Mouse (Mus musculus) gastrocnemius, postnatal 36 days (tissue): ENCODE results near the gene Kcnq1. TPM values are rescaled to one million over a fixed set of nuclear protein-coding genes. Genes with fewer than 3 reads are reported as not detected.

Experiments
- DNase-seq, 2 experiments: peaks; one replicate each; pipeline ENCODE4 v3.0.0; 2022
- intact Hi-C: fragments of 180-260 bp; cut with DNase I; formaldehyde crosslinking; loops from one replicate; pipeline ENCODE4 v1.15.1; 2025
- total RNA-seq, 2 experiments: library from RNA; stranded (reverse); gene quantifications; 2 replicates each; pipeline ENCODE4 v1.2.3; 2021

Kcnq1 gene
- total RNA-seq, 2 experiments from 2014 or later: 0.31 to 0.69 TPM

- DNase-seq: no peak
- intact Hi-C loops: no loop called here
Measured at GRCm38 (mm10) chr7:143343781-143344306, 237.7 kb downstream of the Kcnq1 start.

- intact Hi-C loops: no loop called here
Measured at GRCm38 (mm10) chr7:143349287-143349686, 243.1 kb downstream of the Kcnq1 start.

GRCm38 (mm10) chr7:143349848-143350247, 243.7 kb downstream of the Kcnq1 start:
- intact Hi-C loops: no loop called here
- DNase-seq: no peak

More at GRCm38 (mm10) chr7:143349287-143349686, 243.1 kb downstream of the Kcnq1 start:
- no peak for DNase-seq

GRCm38 (mm10) chr7:143355831-143356230, 249.7 kb downstream of the Kcnq1 start:
- DNase-seq: no peak
- intact Hi-C loops: no loop called here

GRCm38 (mm10) chr7:143357109-143357508, 250.9 kb downstream of the Kcnq1 start:
- no peak for DNase-seq
- intact Hi-C loops: no loop called here

GRCm38 (mm10) chr7:143357831-143358230, 251.7 kb downstream of the Kcnq1 start:
- DNase-seq: no peak
- intact Hi-C loops: no loop called here

GRCm38 (mm10) chr7:143359762-143360161, 253.6 kb downstream of the Kcnq1 start:
- intact Hi-C loops: loop anchor here (5.0 kb wide), 1 partner anchor 103 kb away; the partner anchor contains the start of gene Cdkn1c
- DNase-seq: no peak

- intact Hi-C loops: loop anchor here (5.0 kb wide), 1 partner anchor 102 kb away; the partner anchor contains the start of gene Cdkn1c
- DNase-seq: no peak
Measured at GRCm38 (mm10) chr7:143360776-143361175, 254.6 kb downstream of the Kcnq1 start.

- intact Hi-C loops: loop anchor here (5.0 kb wide), 1 partner anchor 98 kb away; the partner anchor contains the start of gene Cdkn1c
- no peak for DNase-seq
Measured at GRCm38 (mm10) chr7:143364092-143364832, 258.1 kb downstream of the Kcnq1 start.

- no peak for DNase-seq
- intact Hi-C loops: loop anchor here (5.0 kb wide), 1 partner anchor 97 kb away; the partner anchor contains the start of gene Cdkn1c
Measured at GRCm38 (mm10) chr7:143364969-143365839, 259.0 kb downstream of the Kcnq1 start.

GRCm38 (mm10) chr7:143367366-143368266, 261.5 kb downstream of the Kcnq1 start:
- intact Hi-C loops: no loop called here
- no peak for DNase-seq

GRCm38 (mm10) chr7:143368267-143368643, 262.1 kb downstream of the Kcnq1 start:
- intact Hi-C loops: no loop called here
- no peak for DNase-seq

GRCm38 (mm10) chr7:143371336-143371735, 265.2 kb downstream of the Kcnq1 start:
- intact Hi-C loops: no loop called here
- DNase-seq: no peak

- DNase-seq: no peak
- intact Hi-C loops: no loop called here
Measured at GRCm38 (mm10) chr7:143373265-143373664, 267.1 kb downstream of the Kcnq1 start.

- intact Hi-C loops: no loop called here
- no peak for DNase-seq
Measured at GRCm38 (mm10) chr7:143375945-143376344, 269.8 kb downstream of the Kcnq1 start.

GRCm38 (mm10) chr7:143380466-143381073, 274.4 kb downstream of the Kcnq1 start:
- intact Hi-C loops: no loop called here
- no peak for DNase-seq

- DNase-seq: no peak
- intact Hi-C loops: no loop called here
Measured at GRCm38 (mm10) chr7:143386632-143387031, 280.5 kb downstream of the Kcnq1 start.

- intact Hi-C loops: no loop called here
Measured at GRCm38 (mm10) chr7:143388783-143389695, 282.9 kb downstream of the Kcnq1 start.

More at GRCm38 (mm10) chr7:143388783-143389695, 282.9 kb downstream of the Kcnq1 start:
- DNase-seq: peak; percentile 47 to 75
